ENCODE assay signal across 8 mouse cellular contexts in the genomic region with DNA sequence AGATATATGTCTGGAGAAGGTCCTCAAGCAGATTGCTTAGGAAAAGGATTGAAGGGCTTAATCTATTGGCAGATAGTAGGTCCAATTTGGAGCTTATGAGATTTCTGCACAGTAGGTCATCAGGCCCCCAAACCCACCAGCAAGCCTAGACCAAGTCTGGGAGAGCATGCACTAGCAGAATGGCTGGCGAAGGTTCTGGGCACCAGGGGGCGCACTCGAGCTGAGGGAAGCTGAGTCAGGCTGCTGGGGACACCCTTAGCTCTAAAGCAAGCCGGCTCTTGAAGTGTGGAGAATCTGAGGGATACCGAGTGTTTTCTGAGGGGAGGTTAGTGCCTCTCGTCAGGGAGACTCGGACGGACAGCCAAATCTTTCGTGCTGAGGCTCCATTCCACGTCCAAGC. TPM values are rescaled to one million over a fixed set of nuclear protein-coding genes. Genes with fewer than 3 reads are reported as not detected.
DNase-seq lines count a peak whose midpoint lies in the region; ATAC-seq lines count a peak whose summit lies in the region.

No protein-coding gene starts in this region.

- ATAC-seq in hindbrain, embryonic 13.5 days (ENCODE audit: low FRiP score) = peak; percentile 36; the same call in 1 of the 2 replicates

- H3K4me3 ChIP-seq in hindbrain, embryonic 13.5 days = peak overlapping the region; percentile 75

- peak overlapping the region; percentile 97 for H3K4me2 ChIP-seq in hindbrain, embryonic 13.5 days

- H3K9me3 ChIP-seq in hindbrain, embryonic 13.5 days = no peaks in the 10 kb centered on the region

- H3K36me3 ChIP-seq in hindbrain, embryonic 13.5 days = no peaks in the 10 kb centered on the region

- no peaks in the 10 kb centered on the region for H3K27me3 ChIP-seq in hindbrain, embryonic 13.5 days

- H3K4me1 ChIP-seq in hindbrain, embryonic 13.5 days (replicated peaks) = peaks cover 29% of the 10 kb centered on the region

- DNase-seq in Muller cell, postnatal 12 days (ENCODE audit: inconsistent ontology term) = peak; percentile 91
- DNase-seq in cerebellum, postnatal 14 days = peak; percentile 100
- DNase-seq in frontal cortex, postnatal 14 days (ENCODE audit: low spot score in 2 of 2) = peak; percentile 88 to 99
- DNase-seq in layer of hippocampus, postnatal 25 days (ENCODE audit: extremely low spot score in 1 of 2, low spot score in 1 of 2) = peak; percentile 100
- peak; percentile 96 for DNase-seq in lung, postnatal 25 days (ENCODE audit: low spot score)
- peak; percentile 65 for DNase-seq in retina, adult 2 months (ENCODE audit: low read depth, low spot score)
- peak; percentile 99 for DNase-seq in thymus, postnatal 25 days

- peak overlapping the region; percentile 99 for H3K27ac ChIP-seq in hindbrain, embryonic 13.5 days

- peak overlapping the region; percentile 98 for H3K9ac ChIP-seq in hindbrain, embryonic 13.5 days

- 0% methylated on average over 10 of the region's 10 CpGs for WGBS in hindbrain, embryonic 13.5 days

RNA-seq across cellular contexts. Expression of a gene that starts 1.2 kb away (rescaled TPM):
- 19.7 and 21.0 TPM in 2 replicates for polyA plus RNA-seq in hindbrain, embryonic 13.5 days (2015; fragmentation: Nextera tagmentation; extraction: Ambion mirVana)
- total RNA-seq in layer of hippocampus, postnatal 25 days (2021) = 10 to 100 TPM; 49.8 to 54.2 TPM

RNA-seq across cellular contexts. Expression of a gene that starts 17.0 kb away (rescaled TPM):
- 4.6 and 4.8 TPM in 2 replicates for polyA plus RNA-seq in hindbrain, embryonic 13.5 days (2015; fragmentation: Nextera tagmentation; extraction: Ambion mirVana)
- 1 to 10 TPM; 1.4 to 1.6 TPM for total RNA-seq in layer of hippocampus, postnatal 25 days (2021)

RNA-seq across cellular contexts. Expression of a gene that starts 20.4 kb away (rescaled TPM):
- 1.4 and 1.5 TPM in 2 replicates for polyA plus RNA-seq in hindbrain, embryonic 13.5 days (2015; fragmentation: Nextera tagmentation; extraction: Ambion mirVana)
- 1 to 10 TPM; 1.7 to 3.1 TPM for total RNA-seq in layer of hippocampus, postnatal 25 days (2021)

RNA-seq across cellular contexts. Expression of a gene that starts 43.7 kb away (rescaled TPM):
- polyA plus RNA-seq in hindbrain, embryonic 13.5 days (2015; fragmentation: Nextera tagmentation; extraction: Ambion mirVana) = 49.2 and 51.8 TPM in 2 replicates
- 100 to 1,000 TPM; 125 to 129 TPM for total RNA-seq in layer of hippocampus, postnatal 25 days (2021)

RNA-seq across cellular contexts. Expression of a gene that starts 57.6 kb away (rescaled TPM):
- polyA plus RNA-seq in hindbrain, embryonic 13.5 days (2015; fragmentation: Nextera tagmentation; extraction: Ambion mirVana) = 94.8 and 101 TPM in 2 replicates
- total RNA-seq in layer of hippocampus, postnatal 25 days (2021) = 100 to 1,000 TPM; 281 to 305 TPM

Comparison
In these comparisons a context has a peak if more than half of its experiments do, and no peak if none do; other contexts are left out.
1. Peak in every context shown above with its lines: DNase-seq, ATAC-seq, H3K4me3 ChIP-seq and H3K27ac ChIP-seq.